Mouse (Mus musculus): Measurements from ENCODE around the gene Ppm1h.
"Not testable (repeated sequence)": the region's sequence is repeated elsewhere in the genome, so short reads cannot be mapped to it uniquely, and the experiment has no call there.

The Ppm1h gene

GRCm38 (mm10) chr10:122909406-122910032, 231.0 kb downstream of the Ppm1h start:
- no peak for DNase-seq

DNA sequence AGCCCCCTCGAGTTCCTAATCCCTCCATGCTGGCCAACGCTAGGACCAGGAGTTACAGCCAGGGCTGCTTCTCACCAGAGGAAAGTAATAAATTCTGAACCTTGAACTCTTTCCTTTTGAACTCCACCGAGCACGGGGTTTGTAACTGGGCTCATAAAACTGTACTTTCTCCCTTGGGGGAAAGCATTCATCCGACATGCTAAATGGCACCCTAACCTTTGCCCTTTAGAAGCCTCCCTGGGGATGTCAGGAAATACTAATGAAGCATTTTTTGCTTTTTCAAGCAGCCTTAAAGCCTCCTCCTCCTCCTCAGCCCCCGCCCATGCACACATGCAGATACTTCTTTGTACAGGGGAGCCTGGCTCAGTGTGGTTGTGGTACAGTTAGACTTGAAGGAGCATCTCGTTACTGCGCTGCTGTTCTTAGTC, 232.2 kb downstream of the Ppm1h start:
- no peak for DNase-seq

DNA sequence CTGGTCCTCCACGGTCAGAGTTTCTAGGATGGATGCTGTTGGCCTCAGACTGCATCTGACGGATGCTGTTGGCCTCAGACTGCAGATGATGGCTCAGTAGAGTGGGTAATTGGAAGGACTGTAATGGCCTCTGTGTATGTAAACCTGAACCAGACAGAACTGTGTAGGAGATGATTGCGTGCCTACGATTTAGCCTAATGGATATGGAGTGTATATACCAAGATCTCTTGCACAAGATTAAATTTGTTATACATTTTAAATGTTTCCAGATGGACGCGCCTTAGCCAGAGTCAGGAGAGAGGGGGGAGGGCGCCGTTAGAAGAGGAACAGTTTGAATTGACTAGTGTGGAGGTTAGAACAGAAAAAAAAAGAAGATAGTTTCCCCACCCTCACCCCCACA, 233.1 kb downstream of the Ppm1h start:
- no peak for DNase-seq

- DNase-seq = no peak
Observed at GRCm38 (mm10) chr10:122912086-122912690, 233.6 kb downstream of the Ppm1h start.

- peak; percentile 51 for DNase-seq
Observed at GRCm38 (mm10) chr10:122912701-122913368, 234.3 kb downstream of the Ppm1h start.

DNA sequence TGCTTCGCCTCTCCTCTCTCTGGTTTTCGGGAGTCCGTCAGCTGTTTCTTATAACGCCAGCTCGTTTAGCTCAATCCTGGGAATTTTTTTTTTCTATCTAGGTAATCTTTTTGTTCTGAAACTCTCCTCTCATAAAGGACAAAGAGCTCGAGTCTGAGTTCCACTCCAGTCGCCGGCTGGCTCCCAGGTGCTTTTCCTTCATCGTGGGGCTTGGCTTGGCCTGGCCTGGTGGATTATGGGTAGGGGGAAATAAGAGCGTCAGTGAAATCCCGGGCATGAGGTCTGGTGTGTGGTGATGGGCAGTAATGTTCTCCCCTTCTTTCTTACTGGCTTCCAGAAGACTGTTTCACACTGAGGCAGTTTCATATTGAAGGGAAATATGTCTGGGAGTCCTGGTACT, 234.8 kb downstream of the Ppm1h start:
- no peak for DNase-seq

DNA sequence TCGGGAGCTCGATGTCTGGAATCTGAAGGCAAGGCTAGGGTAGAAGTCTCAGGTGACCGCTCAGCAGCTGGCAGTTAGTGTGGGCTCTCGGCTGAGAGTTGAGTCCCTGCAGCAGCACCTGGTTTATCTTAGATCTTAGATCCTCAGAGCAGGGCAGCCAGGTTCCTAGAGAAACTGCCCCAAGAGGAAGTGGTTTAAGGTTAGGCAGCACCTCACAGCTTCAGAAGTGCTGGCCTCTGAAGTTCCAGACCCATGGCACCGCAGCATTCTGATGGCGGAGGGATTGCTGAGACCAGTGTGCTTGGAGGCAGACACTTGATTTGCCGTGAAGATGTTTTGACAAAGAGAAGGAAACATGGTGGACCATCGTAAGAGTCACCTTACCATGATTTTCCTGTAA, 237.3 kb downstream of the Ppm1h start:
- DNase-seq = no peak

- no peak for DNase-seq
Observed at GRCm38 (mm10) chr10:122917648-122918324, 239.2 kb downstream of the Ppm1h start.

- DNase-seq = no peak
Observed at GRCm38 (mm10) chr10:122918325-122918694, 239.7 kb downstream of the Ppm1h start.

- DNase-seq = no peak
Observed at GRCm38 (mm10) chr10:122918754-122919153, 240.2 kb downstream of the Ppm1h start.

DNA sequence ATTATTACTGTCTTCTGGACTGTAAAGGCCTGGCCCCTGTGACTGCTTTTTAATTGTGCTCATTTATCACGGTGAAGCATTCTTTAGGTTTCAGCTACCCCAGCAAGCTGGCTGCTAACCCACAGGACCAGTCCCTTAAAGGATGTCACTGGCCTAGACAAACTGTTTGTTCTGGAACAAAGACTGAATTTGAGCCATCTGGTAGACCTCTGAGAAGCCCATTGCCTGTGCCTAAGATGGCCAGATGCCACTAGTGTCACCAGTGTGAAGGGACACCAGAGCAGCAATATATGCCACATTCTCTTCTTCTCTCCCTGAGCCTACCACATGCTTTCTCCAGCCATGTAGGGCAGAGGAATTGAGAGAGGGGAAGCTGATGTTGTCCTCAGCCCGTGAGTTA, 240.9 kb downstream of the Ppm1h start:
- peak; percentile 77 for DNase-seq

- DNase-seq = no peak
Observed at GRCm38 (mm10) chr10:122920218-122920795, 241.7 kb downstream of the Ppm1h start.

DNA sequence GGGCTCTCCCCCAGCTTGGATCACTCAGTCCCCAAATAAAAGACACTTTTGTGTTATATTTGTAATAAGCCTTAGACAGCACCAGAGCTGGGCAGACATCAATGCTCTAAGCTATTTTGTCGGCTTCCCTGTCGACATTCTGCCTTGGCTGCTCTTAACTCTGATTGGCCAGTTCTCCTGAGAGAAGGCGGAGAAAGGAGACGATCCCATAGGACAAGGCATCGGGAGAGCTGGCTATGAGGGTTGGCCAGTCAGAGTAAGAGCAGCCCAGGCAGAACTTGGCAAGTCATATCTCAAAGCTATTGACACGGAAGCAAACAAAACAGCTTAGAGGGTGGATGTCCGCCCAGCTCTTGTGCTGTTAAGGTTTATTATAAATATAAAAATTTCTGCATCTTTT, 243.7 kb downstream of the Ppm1h start:
- no peak for DNase-seq

GRCm38 (mm10) chr10:122924571-122924970, 246.0 kb downstream of the Ppm1h start:
- DNase-seq = not testable (repeated sequence)

- no peak for DNase-seq
Observed at GRCm38 (mm10) chr10:122926275-122926674, 247.7 kb downstream of the Ppm1h start.

GRCm38 (mm10) chr10:122930520-122930919, 252.0 kb downstream of the Ppm1h start:
- no peak for DNase-seq

GRCm38 (mm10) chr10:122931193-122931832, 252.8 kb downstream of the Ppm1h start:
- DNase-seq = peak; percentile 61

GRCm38 (mm10) chr10:122931851-122932550, 253.4 kb downstream of the Ppm1h start:
- no peak for DNase-seq

DNA sequence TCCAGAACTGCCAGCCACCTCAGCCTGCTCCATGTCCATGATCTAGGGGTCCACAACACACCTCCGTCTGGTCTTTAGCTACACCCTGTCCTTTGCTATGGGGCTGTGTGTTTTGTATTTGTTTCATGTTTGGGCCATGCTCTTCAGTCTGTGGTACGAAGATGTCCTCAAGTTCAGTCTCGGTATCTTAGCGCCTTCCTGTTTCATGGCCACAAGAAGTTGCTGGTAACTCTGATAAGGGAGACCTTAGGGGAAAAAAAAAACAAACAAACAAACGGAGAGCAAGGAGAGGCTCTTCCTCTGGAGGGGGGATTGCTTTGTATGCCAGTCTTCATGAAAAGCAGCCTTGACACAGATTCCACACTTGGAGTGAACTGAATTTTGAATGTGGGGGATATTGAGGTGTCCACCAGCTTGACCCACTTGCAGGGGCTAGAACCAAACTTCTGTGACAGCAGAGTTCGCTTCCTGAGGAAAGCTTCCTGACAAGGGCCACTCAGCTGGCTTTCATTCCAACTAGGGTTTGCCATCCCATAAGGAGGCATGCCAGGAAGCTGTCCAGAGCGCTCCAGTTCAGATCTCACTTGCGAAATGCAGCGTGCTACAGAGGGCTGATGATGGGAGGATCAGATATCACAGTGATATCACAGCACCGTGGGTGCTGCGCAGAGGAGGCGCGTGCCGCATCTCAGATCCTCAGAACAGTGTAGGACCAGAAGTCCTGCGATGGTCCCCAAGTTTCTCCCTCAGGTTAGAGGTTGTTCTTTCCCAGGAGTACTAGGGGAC, 254.7 kb downstream of the Ppm1h start:
- no peak for DNase-seq

DNA sequence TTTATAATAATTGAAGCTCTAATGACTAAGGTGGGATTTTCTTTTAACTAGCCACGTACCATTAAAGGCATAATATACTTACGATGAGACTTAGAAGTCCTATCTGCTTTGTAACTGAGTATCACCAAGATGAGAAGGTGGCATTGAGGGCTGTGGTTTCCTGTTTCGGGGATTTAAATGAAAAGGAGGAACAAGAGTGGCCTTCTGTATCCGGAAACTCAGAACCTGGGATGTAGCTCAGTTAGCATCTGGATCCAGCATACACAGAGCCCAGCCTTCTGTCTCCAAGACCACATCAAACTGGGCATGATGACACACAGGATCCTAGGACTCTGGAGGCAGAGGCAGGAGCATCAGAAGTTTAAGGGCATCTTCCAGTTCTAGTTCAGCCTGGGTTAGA, 256.8 kb downstream of the Ppm1h start:
- DNase-seq = not testable (repeated sequence)

DNA sequence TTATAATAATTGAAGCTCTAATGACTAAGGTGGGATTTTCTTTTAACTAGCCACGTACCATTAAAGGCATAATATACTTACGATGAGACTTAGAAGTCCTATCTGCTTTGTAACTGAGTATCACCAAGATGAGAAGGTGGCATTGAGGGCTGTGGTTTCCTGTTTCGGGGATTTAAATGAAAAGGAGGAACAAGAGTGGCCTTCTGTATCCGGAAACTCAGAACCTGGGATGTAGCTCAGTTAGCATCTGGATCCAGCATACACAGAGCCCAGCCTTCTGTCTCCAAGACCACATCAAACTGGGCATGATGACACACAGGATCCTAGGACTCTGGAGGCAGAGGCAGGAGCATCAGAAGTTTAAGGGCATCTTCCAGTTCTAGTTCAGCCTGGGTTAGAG, 258.8 kb downstream of the Ppm1h start:
- DNase-seq = not testable (repeated sequence)
